Mouse (Mus musculus) CH12.LX (cell line): ENCODE results near the gene Kctd19. TPM values are rescaled to one million over a fixed set of nuclear protein-coding genes. Genes with fewer than 3 reads are reported as not detected.
A peak's percentile ranks its signal among the peaks of the same experiment; 100 is the strongest.

Experiments
- DNase-seq: peaks from one replicate; pipeline ENCODE4 v3.0.0-alpha.2; 2013; ENCODE audit errors: extremely low read depth
- H3K27ac ChIP-seq: 2 replicates; pipeline ENCODE4 v1.5.1; 2012; ENCODE audit warnings: low read depth, mild to moderate bottlenecking, control low read depth, moderate library complexity; ENCODE audit not compliant: insufficient read depth
- H3K27me3 ChIP-seq: replicated peaks from 2 replicates; pipeline ENCODE3; 2012; ENCODE audit warnings: inconsistent platforms
- H3K36me3 ChIP-seq, 2 experiments: replicated peaks in 1 of 2; 2 replicates each; pipeline versions ENCODE3 to v1.6.1; 2012; ENCODE audit warnings: inconsistent platforms in 1 of 2, low read length in 1 of 2, mild to moderate bottlenecking in 1 of 2, mixed read lengths in 1 of 2, moderate library complexity in 1 of 2; ENCODE audit not compliant: control insufficient read depth in 1 of 2, insufficient read depth in 1 of 2
- H3K4me1 ChIP-seq, 2 experiments: 2 replicates each; pipeline ENCODE4 v1.6.1; 2012; ENCODE audit warnings: inconsistent platforms in 1 of 2, moderate library complexity in 1 of 2; ENCODE audit not compliant: insufficient read depth in 2 of 2, control insufficient read depth in 1 of 2
- H3K4me2 ChIP-seq: 2 replicates; pipeline ENCODE4 v1.6.1; 2012; ENCODE audit warnings: low read depth, mild to moderate bottlenecking, control low read depth; ENCODE audit not compliant: poor library complexity, insufficient read depth, severe bottlenecking
- H3K4me3 ChIP-seq, 3 experiments: fragments of 150-350 bp in 1 of 3; sonication (generic) in 1 of 3; replicated peaks in 1 of 3; 2 replicates each; pipeline versions ENCODE3 to v1.5.1; 2011 to 2012; ENCODE audit warnings: low read depth in 2 of 3, low read length in 2 of 3, mild to moderate bottlenecking in 2 of 3, moderate library complexity in 2 of 3, control low read depth in 1 of 3, improper control_type of control experiment in 1 of 3, inconsistent platforms in 1 of 3, mixed read lengths in 1 of 3; ENCODE audit not compliant: poor library complexity in 1 of 3
- H3K79me2 ChIP-seq: replicated peaks from 2 replicates; pipeline ENCODE4 v1.6.1; 2012; ENCODE audit warnings: mild to moderate bottlenecking, moderate library complexity; ENCODE audit not compliant: control insufficient read depth, poor library complexity, insufficient read depth, severe bottlenecking; ENCODE audit errors: extremely low read depth
- H3K9ac ChIP-seq: 2 replicates; pipeline ENCODE4 v1.6.1; 2012; ENCODE audit warnings: low read depth, mild to moderate bottlenecking, control low read depth, moderate library complexity; ENCODE audit not compliant: insufficient read depth
- H3K9me3 ChIP-seq: replicated peaks from 2 replicates; pipeline ENCODE3; 2012; ENCODE audit warnings: low read length, inconsistent platforms, mixed read lengths
- BHLHE40 ChIP-seq: IDR thresholded peaks from 2 replicates; pipeline ENCODE4 v1.6.1; 2011; ENCODE audit warnings: mild to moderate bottlenecking, low read depth, low read length, improper control_type of control experiment
- CTCF ChIP-seq, 2 experiments: IDR thresholded peaks in 1 of 2; conservative IDR thresholded peaks in 1 of 2; 2 replicates each; pipeline ENCODE4 v1.5.1; 2011 to 2012; ENCODE audit warnings: low read depth in 2 of 2, low read length in 2 of 2, improper control_type of control experiment in 1 of 2, inconsistent platforms in 1 of 2, mild to moderate bottlenecking in 1 of 2, moderate library complexity in 1 of 2
- ELF1 ChIP-seq: IDR thresholded peaks from 2 replicates; pipeline ENCODE4 v1.6.1; 2014; ENCODE audit warnings: low read depth, mild to moderate bottlenecking, inconsistent platforms, low read length, improper control_type of control experiment
- HCFC1 ChIP-seq: IDR thresholded peaks from 2 replicates; pipeline ENCODE4 v1.6.1; 2012; ENCODE audit warnings: low read depth, mild to moderate bottlenecking, inconsistent platforms, low read length, improper control_type of control experiment
- JUN ChIP-seq: IDR thresholded peaks from 2 replicates; pipeline ENCODE4 v1.6.1; 2011; ENCODE audit warnings: low read depth, mild to moderate bottlenecking, low read length, improper control_type of control experiment, moderate library complexity; ENCODE audit not compliant: insufficient read depth
- KAT2A ChIP-seq: IDR thresholded peaks from 2 replicates; pipeline ENCODE4 v1.6.1; 2012; ENCODE audit warnings: low read length, improper control_type of control experiment, inconsistent platforms; ENCODE audit not compliant: insufficient replicate concordance
- MAX ChIP-seq: IDR thresholded peaks from 2 replicates; pipeline ENCODE4 v1.6.1; 2011; ENCODE audit warnings: low read length, improper control_type of control experiment
- MXI1 ChIP-seq: IDR thresholded peaks from 2 replicates; pipeline ENCODE4 v1.6.1; 2011; ENCODE audit warnings: mild to moderate bottlenecking, low read depth, low read length, improper control_type of control experiment
- MYC ChIP-seq: IDR thresholded peaks from 2 replicates; pipeline ENCODE4 v1.6.1; 2011; ENCODE audit warnings: low read depth, mild to moderate bottlenecking, improper control_type of control experiment, low read length
- NELFE ChIP-seq: IDR thresholded peaks from 2 replicates; pipeline ENCODE4 v1.6.1; 2011; ENCODE audit warnings: low read depth, low read length, improper control_type of control experiment
- NRF1 ChIP-seq: IDR thresholded peaks from 2 replicates; pipeline ENCODE4 v1.6.1; 2014; ENCODE audit warnings: low read depth, mild to moderate bottlenecking, inconsistent platforms, low read length, improper control_type of control experiment, moderate library complexity
- PAX5 ChIP-seq: IDR thresholded peaks from 2 replicates; pipeline ENCODE4 v1.6.1; 2012; ENCODE audit warnings: low read length, inconsistent platforms, mixed read lengths
- POLR2A ChIP-seq: IDR thresholded peaks from 2 replicates; pipeline ENCODE4 v1.6.1; 2011; ENCODE audit warnings: low read depth, mild to moderate bottlenecking, improper control_type of control experiment, low read length
- POLR2AphosphoS2 ChIP-seq: IDR thresholded peaks from 2 replicates; pipeline ENCODE4 v1.6.1; 2011; ENCODE audit warnings: low read depth, low read length, improper control_type of control experiment
- RAD21 ChIP-seq: IDR thresholded peaks from 2 replicates; pipeline ENCODE4 v1.6.1; 2011; ENCODE audit warnings: low read depth, mild to moderate bottlenecking, low read length, improper control_type of control experiment, moderate library complexity
- SIN3A ChIP-seq: IDR thresholded peaks from 2 replicates; pipeline ENCODE4 v1.6.1; 2012; ENCODE audit warnings: low read length, improper control_type of control experiment, inconsistent platforms
- TBP ChIP-seq: conservative IDR thresholded peaks from 2 replicates; pipeline ENCODE4 v1.6.1; 2011; ENCODE audit warnings: low read depth, low read length, improper control_type of control experiment
- TCF12 ChIP-seq: IDR thresholded peaks from 2 replicates; pipeline ENCODE4 v1.6.1; 2014; ENCODE audit warnings: low read depth, mild to moderate bottlenecking, inconsistent platforms, low read length, improper control_type of control experiment
- UBTF ChIP-seq: IDR thresholded peaks from 2 replicates; pipeline ENCODE4 v1.6.1; 2012; ENCODE audit warnings: low read depth, mild to moderate bottlenecking, inconsistent platforms, low read length, improper control_type of control experiment, moderate library complexity
- USF1 ChIP-seq: IDR thresholded peaks from 2 replicates; pipeline ENCODE4 v1.6.1; 2014; ENCODE audit warnings: low read depth, mild to moderate bottlenecking, inconsistent platforms, low read length, improper control_type of control experiment
- USF2 ChIP-seq: conservative IDR thresholded peaks from 2 replicates; pipeline ENCODE4 v1.6.1; 2011; ENCODE audit warnings: low read depth, low read length, improper control_type of control experiment
- ZNF384 ChIP-seq: IDR thresholded peaks from 2 replicates; pipeline ENCODE4 v1.6.1; 2012; ENCODE audit warnings: low read depth, low read length, improper control_type of control experiment, inconsistent platforms
- dilution Hi-C: fragments of 300-500 bp; cut with MboI; formaldehyde crosslinking; loops from 2 replicates; pipeline ENCODE4 v1.14.3; 2020; ENCODE audit warnings: low sequenced_read_pairs; ENCODE audit not compliant: extremely low pct_unique_long_range_greater_than_20kb, extremely low pct_ligation_motif_present
- in situ Hi-C: fragments of 300-500 bp; cut with MboI; formaldehyde crosslinking; loops from 3 replicates; pipeline ENCODE4 v1.14.3; 2019; ENCODE audit warnings: low sequenced_read_pairs, low pct_ligation_motif_present, low pct_unique_long_range_greater_than_20kb, mixed read lengths
- polyA plus RNA-seq: library from polyadenylated mRNA; unstranded; fragments of >175 nt; gene quantifications from 2 replicates; pipeline ENCODE4 v1.2.1, GENCODE M21; 2012; ENCODE audit warnings: low read depth; ENCODE audit not compliant: insufficient read length
- total RNA-seq, 2 experiments: library from RNA; depleted of rRNA; stranded (reverse); fragments of 300-350 nt in 1 of 2; fragments of >200 nt in 1 of 2; gene quantifications; 2 replicates each; pipeline ENCODE4 v1.2.3; 2012 to 2014

Gene Kctd19
- total and polyA plus RNA-seq, 3 experiments = 0.08 TPM; not detected in 2

- Histone ChIP-seq H3K4me1 (peaks cover 15 to 38% of the 10 kb centered on the region in 2 experiments), H3K4me3 (peak overlapping the region; percentile 56 to 80 (median 67)), H3K36me3 (no peaks in the 10 kb centered on the region), H3K9ac (peak overlapping the region; percentile 56), H3K27me3 (peaks cover 17% of the 10 kb centered on the region), H3K9me3 (no peaks in the 10 kb centered on the region), H3K79me2 (no peaks in the 10 kb centered on the region; the same call in 1 of the 2 replicates), H3K4me2 (peak overlapping the region; percentile 90), H3K27ac (no peak overlapping the region)
- dilution Hi-C loops (no loop called here), in situ Hi-C loops (no loop called here)
- TF ChIP-seq POLR2AphosphoS2 (no peak), MYC (no peak), USF2 (no peak), UBTF (0 out of 2 replicates have a peak, but pooled peaks have one; percentile 10), SIN3A (no peak), ELF1 (no peak), JUN (no peak), USF1 (peak; percentile 17; the same call in 1 of the 2 replicates), POLR2A (no peak), RAD21 (no peak), TBP (no peak), KAT2A (no peak), CTCF (conservative IDR thresholded peaks at IDR 0.05 in 1 of 2, IDR thresholded peaks at IDR 0.05 in 1 of 2; ENCODE audit: low read depth in 2 of 2, low read length in 2 of 2) (no peak), ZNF384 (no peak)
- DNase-seq = no peak
These were observed 64.1 kb downstream of the Kctd19 start for GRCm38 (mm10) chr8:105349096-105349771.

- Histone ChIP-seq H3K4me1 (peaks cover 15 to 39% of the 10 kb centered on the region in 2 experiments), H3K27me3 (peaks cover 17% of the 10 kb centered on the region), H3K9ac (peak within 1 kb of the TSS; percentile 57), H3K36me3 (no peaks in the 10 kb centered on the region), H3K9me3 (no peaks in the 10 kb centered on the region), H3K4me2 (peak within 1 kb of the TSS; percentile 90), H3K79me2 (no peaks in the 10 kb centered on the region; the same call in 1 of the 2 replicates), H3K4me3 (peak within 1 kb of the TSS; percentile 80 to 85 (median 82)), H3K27ac (no peak within 1 kb of the TSS)
- in situ Hi-C loops = no loop called here
- TF ChIP-seq NELFE (no peak), MYC (0 out of 2 replicates have a peak, but pooled peaks have one; percentile 10), RAD21 (peak; percentile 5), MAX (no peak), NRF1 (peak; percentile 91), CTCF (conservative IDR thresholded peaks at IDR 0.05 in 1 of 2, IDR thresholded peaks at IDR 0.05 in 1 of 2; ENCODE audit: low read depth in 2 of 2, low read length in 2 of 2) (peak in 1 of 2 experiments; percentile 28; a peak in 1 of 4 replicates), MXI1 (peak; percentile 78), POLR2A (0 out of 2 replicates have a peak, but pooled peaks have one; percentile 38), HCFC1 (0 out of 2 replicates have a peak, but pooled peaks have one; percentile 10), UBTF (peak; percentile 70), TBP (0 out of 2 replicates have a peak, but pooled peaks have one; percentile 8), BHLHE40 (no peak; the same call in 1 of the 2 replicates), PAX5 (no peak), TCF12 (0 out of 2 replicates have a peak, but pooled peaks have one; percentile 14)
- dilution Hi-C loops = no loop called here
- peak; percentile 48 for DNase-seq
These were observed 64.7 kb downstream of the Kctd19 start, which contains the start of gene Slc9a5 for GRCm38 (mm10) chr8:105348450-105349095. Slc9a5 (plus strand) TSS chr8:105348843.
